Mouse (Mus musculus) naive thymus-derived CD4-positive, alpha-beta T cell, adult 2 months (primary cell): ENCODE data around the gene Sdr9c7.

Source experiments
- DNase-seq: peaks from one replicate; pipeline ENCODE4 v3.0.0-alpha.2; 2011; ENCODE audit warnings: low read depth

The Sdr9c7 gene

GRCm38 (mm10) chr10:127898218-127898617 lies at the start of gene Sdr9c7:
Gene Sdr9c7, plus strand, starts transcription at chr10:127898518.
- DNase-seq, result no peak

- DNase-seq, result no peak
Observed at GRCm38 (mm10) chr10:127849628-127850027, 48.7 kb upstream of the Sdr9c7 start, which contains the start of gene Rdh19. Gene Rdh19, plus strand, starts transcription at chr10:127849928.

- DNase-seq, result no peak
Observed at GRCm38 (mm10) chr10:127856376-127856775, 41.9 kb upstream of the Sdr9c7 start.

GRCm38 (mm10) chr10:127864931-127865330 lies 33.4 kb upstream of the Sdr9c7 start:
- DNase-seq, result no peak

- no peak for DNase-seq
Observed at GRCm38 (mm10) chr10:127866232-127866631, 32.1 kb upstream of the Sdr9c7 start, which contains the start of gene Rdh16f2. Gene Rdh16f2, plus strand, starts transcription at chr10:127866474.

- peak; percentile 50 for DNase-seq
Observed at GRCm38 (mm10) chr10:127872484-127872883, 25.8 kb upstream of the Sdr9c7 start.

- DNase-seq, result no peak
Observed at GRCm38 (mm10) chr10:127877681-127878080, 20.6 kb upstream of the Sdr9c7 start.

GRCm38 (mm10) chr10:127878262-127879057 lies 19.9 kb upstream of the Sdr9c7 start:
- no peak for DNase-seq

GRCm38 (mm10) chr10:127879155-127879688 lies 19.1 kb upstream of the Sdr9c7 start:
- no peak for DNase-seq

GRCm38 (mm10) chr10:127881041-127881440 lies 17.3 kb upstream of the Sdr9c7 start:
- no peak for DNase-seq

GRCm38 (mm10) chr10:127886551-127886950 lies 11.8 kb upstream of the Sdr9c7 start:
- DNase-seq, result no peak

GRCm38 (mm10) chr10:127886971-127887370 lies 11.3 kb upstream of the Sdr9c7 start:
- DNase-seq, result no peak

- DNase-seq, result no peak
Observed at GRCm38 (mm10) chr10:127888605-127889004, 9.7 kb upstream of the Sdr9c7 start, which contains the start of gene Rdh7. Gene Rdh7, minus strand, starts transcription at chr10:127888817.

- no peak for DNase-seq
Observed at GRCm38 (mm10) chr10:127891481-127891880, 6.8 kb upstream of the Sdr9c7 start.

GRCm38 (mm10) chr10:127893163-127894022 lies 4.9 kb upstream of the Sdr9c7 start:
- peak; percentile 57 for DNase-seq

- no peak for DNase-seq
Observed at GRCm38 (mm10) chr10:127896705-127897104, 1.6 kb upstream of the Sdr9c7 start.

- no peak for DNase-seq
Observed at GRCm38 (mm10) chr10:127897506-127897905, 812 bp upstream of the Sdr9c7 start.

- no peak for DNase-seq
Observed at GRCm38 (mm10) chr10:127899783-127900182, 1.5 kb downstream of the Sdr9c7 start.

- no peak for DNase-seq
Observed at GRCm38 (mm10) chr10:127901751-127902150, 3.4 kb downstream of the Sdr9c7 start.

- no peak for DNase-seq
Observed at GRCm38 (mm10) chr10:127903116-127903515, 4.8 kb downstream of the Sdr9c7 start.

GRCm38 (mm10) chr10:127904718-127905446 lies 6.6 kb downstream of the Sdr9c7 start:
- DNase-seq, result no peak

- DNase-seq, result no peak
Observed at GRCm38 (mm10) chr10:127906138-127906537, 7.8 kb downstream of the Sdr9c7 start.
